Mouse (Mus musculus): ENCODE data around the gene Sebox. TPM values are rescaled to one million over a fixed set of nuclear protein-coding genes. Genes with fewer than 3 reads are reported as not detected.

Sebox gene
- total RNA-seq, 2 experiments from 2014 or later: not detected

GRCm38 (mm10) chr11:78535376-78536079 lies 32.3 kb downstream of the Sebox start:
- DNase-seq: peak; percentile 47

- peak; percentile 97 for DNase-seq
Measured at GRCm38 (mm10) chr11:78536080-78536689, 32.9 kb downstream of the Sebox start, which contains the start of the genes Tnfaip1 and Ift20. Gene Tnfaip1, minus strand, starts transcription at chr11:78536332. Gene Ift20, plus strand, starts transcription at chr11:78536361.

- DNase-seq: no peak
Measured at GRCm38 (mm10) chr11:78536690-78537084, 33.4 kb downstream of the Sebox start.

GRCm38 (mm10) chr11:78540358-78540757 lies 37.1 kb downstream of the Sebox start:
- DNase-seq: peak; percentile 48

- no peak for DNase-seq
Measured at GRCm38 (mm10) chr11:78544449-78545111, 41.3 kb downstream of the Sebox start.

GRCm38 (mm10) chr11:78545181-78545580 lies 41.9 kb downstream of the Sebox start:
- no peak for DNase-seq

GRCm38 (mm10) chr11:78547718-78548460 lies 44.6 kb downstream of the Sebox start:
- no peak for DNase-seq

- DNase-seq: no peak
Measured at GRCm38 (mm10) chr11:78549491-78549987, 46.3 kb downstream of the Sebox start.

- peak; percentile 96 for DNase-seq
Measured at GRCm38 (mm10) chr11:78550168-78551058, 47.2 kb downstream of the Sebox start, which contains the start of gene Tmem97. Gene Tmem97, minus strand, starts transcription at chr11:78550777.

- DNase-seq: no peak
Measured at GRCm38 (mm10) chr11:78551059-78551398, 47.8 kb downstream of the Sebox start.

Other genes with a start within 250 kb of the Sebox start
- gene 2610507B11Rik, start 241.7 kb upstream of the Sebox start, total RNA-seq (2021): 100 to 1,000 TPM; 138 to 184 TPM
- 1 to 10 TPM in 1 of 2 experiments, under 1 TPM in 1; 0.57 to 2.2 TPM for gene BC030499, start 212.6 kb upstream of the Sebox start, total RNA-seq (2021)
- gene Spag5, start 201.9 kb upstream of the Sebox start, total RNA-seq (2021): 10 to 100 TPM; 11.2 to 16.1 TPM
- gene Aldoc, start 180.5 kb upstream of the Sebox start, total RNA-seq (2021): 1 to 10 TPM; 8.3 to 8.6 TPM
- 10 to 100 TPM; 40.1 to 40.3 TPM for gene Pigs, start 175.0 kb upstream of the Sebox start, total RNA-seq (2021)
- 10 to 100 TPM; 36.1 to 42.5 TPM for gene Unc119, start 160.0 kb upstream of the Sebox start, total RNA-seq (2021)
- gene Foxn1, start 116.9 kb upstream of the Sebox start, total RNA-seq (2021): under 1 TPM in 1 of 2 experiments, not detected in 1; 0.09 TPM
- gene Slc13a2, start 81.2 kb upstream of the Sebox start, total RNA-seq (2021): not detected
- 10 to 100 TPM; 13.2 to 14.8 TPM for gene Slc46a1, start 37.8 kb upstream of the Sebox start, total RNA-seq (2021)
- gene Sarm1, start 5.7 kb upstream of the Sebox start, total RNA-seq (2021): 1 to 10 TPM; 3.2 to 5.5 TPM
- gene Vtn, start 4.4 kb upstream of the Sebox start, total RNA-seq (2021): 100 to 1,000 TPM; 229 to 546 TPM
- gene Tmem199, start 8.7 kb downstream of the Sebox start, total RNA-seq (2021): 10 to 100 TPM; 21.3 to 25.1 TPM
- 100 to 1,000 TPM; 188 to 199 TPM for gene Poldip2, start 8.7 kb downstream of the Sebox start, total RNA-seq (2021)
- 10 to 100 TPM; 52.2 to 55.1 TPM for gene Tnfaip1, start 32.9 kb downstream of the Sebox start, total RNA-seq (2021)
- gene Ift20, start 32.9 kb downstream of the Sebox start, total RNA-seq (2021): 10 to 100 TPM; 69.1 to 71.5 TPM
- 10 to 100 TPM; 39.1 to 40.9 TPM for gene Tmem97, start 47.3 kb downstream of the Sebox start, total RNA-seq (2021)
- 10 to 100 TPM; 29.1 to 33.5 TPM for gene Nlk, start 193.9 kb downstream of the Sebox start, total RNA-seq (2021)
- 10 to 100 TPM; 29.1 to 33.7 TPM for gene Ccnq, start 248.3 kb downstream of the Sebox start, total RNA-seq (2021)